Mouse (Mus musculus) C2C12 (cell line): Measurements from ENCODE around the gene Gm20716.

Experiments used
- CTCF ChIP-seq: IDR thresholded peaks from one replicate; pipeline ENCODE4 v1.5.1; 2011; ENCODE audit not compliant: control insufficient read depth, insufficient read depth, insufficient read length
- MAX ChIP-seq: IDR thresholded peaks from one replicate; pipeline ENCODE4 v1.6.1; 2011; ENCODE audit warnings: mild to moderate bottlenecking, control low read depth

DNA sequence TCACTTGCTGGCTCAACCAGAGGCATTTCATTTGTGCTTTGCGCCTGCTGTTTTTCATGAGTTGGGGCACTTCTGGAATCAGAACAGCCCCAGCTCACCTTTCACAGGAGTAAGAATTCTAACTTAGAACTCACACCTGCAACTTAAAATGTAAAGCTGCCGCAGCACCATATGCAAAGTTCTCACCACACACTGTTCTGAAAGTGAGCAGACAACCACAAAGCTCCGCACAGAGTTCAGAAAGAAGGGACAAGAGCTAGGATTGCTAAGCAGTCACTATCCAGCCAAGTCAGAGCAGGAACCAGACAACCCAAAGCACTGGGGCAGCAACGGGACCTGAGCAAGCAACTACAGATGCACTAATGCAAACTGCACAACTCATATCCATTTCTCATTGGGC, 30.7 kb downstream of the Gm20716 start:
- TF ChIP-seq CTCF: no peak
- no peak for TF ChIP-seq MAX
